Mouse (Mus musculus) natural killer cell, adult 2 months (primary cell): ENCODE data around the gene Krtap4-1.
"Not testable (repeated sequence)": the region's sequence is repeated elsewhere in the genome, so short reads cannot be mapped to it uniquely, and the experiment has no call there.

Source experiments
- DNase-seq, 2 experiments: peaks; one replicate each; pipeline ENCODE4 v3.0.0; 2022; ENCODE audit warnings: low spot score in 2 of 2

The Krtap4-1 gene

DNA sequence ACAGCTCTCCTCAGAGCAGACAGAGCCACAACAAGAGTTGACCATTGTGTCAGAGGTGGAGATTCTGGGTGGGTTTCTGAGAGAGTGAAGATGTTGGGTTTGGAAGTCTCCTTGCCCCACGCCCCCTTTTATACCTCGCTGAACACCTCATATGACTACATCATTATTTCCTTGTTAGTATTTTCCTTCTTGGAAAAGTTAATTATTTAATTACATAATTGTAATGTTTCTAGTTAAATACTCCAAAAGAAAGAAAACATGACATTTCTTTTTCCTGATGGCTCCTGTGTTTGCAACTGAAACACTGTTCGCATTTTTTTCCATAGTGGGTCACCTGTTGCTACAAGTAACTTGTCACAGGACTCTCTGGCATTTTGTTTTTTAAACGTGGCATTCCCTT, at the start of gene Krtap4-1:
Krtap4-1 (minus strand) TSS at position 101 of the 400 bp plus-strand sequence.
- no peak for DNase-seq

DNA sequence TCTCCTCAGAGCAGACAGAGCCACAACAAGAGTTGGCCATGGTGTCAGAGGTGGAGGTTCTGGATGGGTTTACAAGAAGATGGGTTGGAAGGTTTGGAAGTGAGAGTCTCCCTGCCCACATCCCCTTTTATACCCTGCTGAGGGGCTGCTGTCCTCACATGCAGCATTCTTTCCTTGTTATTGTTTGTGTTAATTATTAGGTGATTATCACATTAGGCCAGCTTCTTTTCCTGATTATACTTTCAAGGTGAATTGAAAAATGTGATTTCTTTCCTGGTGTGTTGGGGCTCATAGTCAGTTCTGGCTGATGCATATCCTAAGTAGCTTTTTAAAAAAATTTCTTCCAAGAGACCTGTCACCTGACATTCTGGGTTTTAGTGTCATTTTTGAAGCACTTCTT, 37.8 kb upstream of the Krtap4-1 start, which contains the start of gene Krtap4-6:
Krtap4-6 (minus strand) TSS at position 101 of the 400 bp plus-strand sequence.
- no peak for DNase-seq

DNA sequence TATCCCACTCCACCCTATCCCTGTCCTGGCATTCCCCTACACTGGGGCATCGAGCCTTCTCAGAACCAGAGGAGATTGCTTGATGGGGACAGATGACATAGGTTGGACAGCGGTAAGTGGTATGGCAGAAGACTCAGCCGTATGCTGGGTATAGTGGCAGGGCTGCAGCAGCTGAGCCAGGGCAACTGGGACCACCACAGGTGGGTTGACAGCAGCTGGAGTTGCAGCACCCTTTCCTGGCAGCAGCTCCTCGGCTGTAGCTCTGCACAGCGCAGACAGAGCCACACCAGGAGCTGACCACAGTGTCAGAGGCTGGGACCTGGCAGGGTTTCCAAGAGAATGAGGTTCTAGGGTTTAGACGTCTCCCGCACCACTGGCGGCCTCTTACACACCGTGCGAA, 34.8 kb upstream of the Krtap4-1 start:
- no peak for DNase-seq

DNA sequence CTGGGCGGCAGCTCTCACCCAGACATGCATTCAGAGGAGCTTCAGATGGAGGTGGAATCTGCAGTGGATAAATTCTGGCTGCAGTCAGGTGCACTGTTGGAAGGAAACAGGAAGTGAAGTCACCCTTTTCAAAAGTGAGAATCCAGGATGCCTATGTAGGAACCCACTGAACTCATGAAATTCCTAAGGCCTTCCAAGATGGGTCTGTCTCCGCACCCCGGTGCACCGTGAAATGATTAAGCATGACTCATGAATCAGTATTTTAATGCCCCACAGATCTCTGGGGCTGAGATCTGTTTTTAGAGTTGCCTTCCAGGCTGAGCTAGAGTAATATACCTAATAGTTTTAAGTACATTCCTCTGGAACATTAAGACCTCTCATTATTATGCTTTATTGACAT, 31.2 kb upstream of the Krtap4-1 start:
- no peak for DNase-seq

DNA sequence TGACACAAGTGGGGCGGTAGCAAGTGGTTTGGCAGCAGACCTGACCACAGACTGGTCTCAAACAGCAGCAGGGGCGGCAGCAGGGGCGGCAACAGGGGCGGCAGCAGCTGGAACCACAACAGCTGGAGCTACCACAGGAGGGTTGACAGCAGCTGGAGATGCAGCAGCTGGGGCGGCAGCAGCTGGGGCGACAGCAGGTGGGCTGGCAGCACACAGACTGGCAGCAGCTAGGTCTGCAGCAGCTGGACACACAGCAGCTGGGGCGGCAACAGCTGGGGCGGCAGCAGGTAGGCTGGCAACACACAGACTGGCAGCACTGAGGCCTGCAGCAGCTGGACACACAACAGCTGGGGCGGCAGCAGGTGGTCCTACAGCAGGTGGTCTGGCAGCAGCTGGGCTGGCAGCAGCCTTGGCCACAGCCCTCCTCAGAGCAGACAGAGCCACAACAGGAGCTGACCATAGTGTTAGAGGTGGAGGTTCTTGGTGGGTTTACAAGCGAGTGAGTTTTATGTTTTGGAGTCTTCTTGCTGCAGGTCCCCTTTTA, 30.5 kb upstream of the Krtap4-1 start, which contains the start of gene Gm11563:
Gm11563 (minus strand) TSS at position 494 of the 544 bp plus-strand sequence.
- DNase-seq, result not testable (repeated sequence)

DNA sequence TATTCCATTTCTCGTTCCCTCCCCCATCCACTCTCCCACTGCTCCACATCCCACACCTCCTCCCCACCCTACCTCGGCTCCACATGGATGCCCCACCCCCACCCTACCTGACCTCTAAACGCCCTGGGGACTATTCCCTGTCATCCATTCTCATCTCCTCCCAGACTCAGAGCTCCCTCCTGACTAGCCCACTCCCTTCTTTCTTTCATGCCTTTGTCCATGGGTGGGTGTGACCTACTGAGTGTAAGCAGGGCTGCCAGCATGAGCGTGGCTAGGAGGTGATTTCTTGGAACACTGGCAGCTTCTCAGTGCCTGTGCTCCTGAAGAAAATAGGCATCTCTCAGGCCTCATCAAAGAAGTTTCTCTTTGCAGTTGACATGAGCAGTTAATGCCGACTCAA, 29.0 kb upstream of the Krtap4-1 start:
- no peak for DNase-seq

DNA sequence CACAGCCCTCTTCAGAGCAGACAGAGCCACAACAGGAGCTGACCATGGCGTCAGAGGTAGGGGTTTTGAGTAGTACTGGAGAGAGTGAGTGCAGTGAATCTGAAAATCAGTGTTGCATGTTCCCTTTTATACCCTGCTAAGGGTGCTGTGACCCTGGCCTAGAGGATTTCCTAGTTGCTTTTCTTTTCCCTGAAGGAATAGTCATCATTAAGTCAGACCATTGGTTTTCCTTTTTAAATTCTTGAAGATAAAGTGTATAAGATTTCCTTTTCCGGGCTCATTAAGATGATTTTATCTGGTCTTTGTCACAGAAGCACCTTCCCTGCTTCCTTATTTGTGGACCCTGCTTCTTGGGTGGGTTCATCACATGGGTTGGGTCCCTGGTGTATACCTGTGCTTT, 22.1 kb upstream of the Krtap4-1 start, which contains the start of gene Gm11555:
Gm11555 (minus strand) TSS at position 101 of the 400 bp plus-strand sequence.
- no peak for DNase-seq

DNA sequence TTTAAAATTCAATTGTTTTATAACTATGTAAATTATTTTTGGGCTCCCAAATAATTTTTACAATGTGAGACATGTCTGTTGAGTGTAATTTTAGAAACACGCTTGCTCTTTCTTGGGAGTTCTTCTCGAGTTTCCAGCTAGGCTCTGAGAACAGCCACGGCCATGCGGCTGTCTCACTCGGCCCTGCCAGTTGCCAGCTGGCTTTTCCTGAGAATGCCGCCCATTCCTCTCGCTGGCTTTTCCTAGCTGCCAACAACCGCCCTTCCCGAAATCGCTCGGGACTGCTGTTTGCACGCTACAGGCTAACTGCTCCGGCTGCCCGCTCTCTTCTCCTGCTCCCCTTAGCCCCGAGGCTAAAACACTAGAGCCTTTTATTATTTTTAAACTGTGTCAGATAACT, 18.4 kb upstream of the Krtap4-1 start:
- DNase-seq, result no peak

DNA sequence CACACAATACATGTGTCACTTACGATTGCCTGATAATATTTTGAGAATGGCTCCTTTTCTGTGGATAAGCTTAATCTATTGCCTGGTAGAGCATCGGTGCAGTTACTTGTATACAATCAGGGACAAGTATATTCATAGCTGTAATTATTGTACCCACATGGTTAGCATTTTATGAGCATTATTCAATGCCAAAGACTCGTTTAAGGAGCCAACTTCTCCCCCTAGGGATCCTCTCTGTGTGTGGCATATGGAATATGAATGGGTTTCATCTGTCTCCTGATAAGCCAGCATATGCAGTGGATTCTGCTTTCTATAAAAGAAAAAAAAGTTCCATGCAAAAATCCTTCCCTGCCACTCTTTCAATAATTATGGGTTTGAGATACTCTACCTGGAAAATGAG, 16.3 kb upstream of the Krtap4-1 start:
- no peak for DNase-seq

DNA sequence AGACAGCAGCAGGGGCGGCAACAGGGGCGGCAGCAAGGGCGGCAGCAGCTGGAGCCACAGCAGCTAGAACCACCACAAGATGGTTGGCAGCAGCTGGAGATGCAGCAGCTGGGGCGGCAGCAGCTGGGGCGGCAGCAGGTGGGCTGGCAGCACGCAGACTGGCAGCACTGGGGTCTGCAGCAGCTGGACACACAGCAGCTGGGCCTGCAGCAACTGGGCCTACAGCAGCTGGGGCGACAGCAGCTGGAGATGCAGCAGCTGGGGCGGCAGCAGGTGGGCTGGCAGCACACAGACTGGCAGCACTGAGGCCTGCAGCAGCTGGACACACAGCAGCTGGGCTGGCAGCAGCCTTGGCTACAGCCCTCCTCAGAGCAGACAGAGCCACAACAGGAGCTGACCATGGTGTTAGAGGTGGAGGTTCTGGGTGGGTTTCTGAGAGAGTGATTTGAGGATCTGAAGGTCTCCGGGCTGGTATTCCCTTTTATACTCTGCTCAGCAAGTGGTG, 15.6 kb upstream of the Krtap4-1 start, which contains the start of gene Krtap4-7:
Krtap4-7 (minus strand) TSS at position 455 of the 505 bp plus-strand sequence.
- DNase-seq, result not testable (repeated sequence)

DNA sequence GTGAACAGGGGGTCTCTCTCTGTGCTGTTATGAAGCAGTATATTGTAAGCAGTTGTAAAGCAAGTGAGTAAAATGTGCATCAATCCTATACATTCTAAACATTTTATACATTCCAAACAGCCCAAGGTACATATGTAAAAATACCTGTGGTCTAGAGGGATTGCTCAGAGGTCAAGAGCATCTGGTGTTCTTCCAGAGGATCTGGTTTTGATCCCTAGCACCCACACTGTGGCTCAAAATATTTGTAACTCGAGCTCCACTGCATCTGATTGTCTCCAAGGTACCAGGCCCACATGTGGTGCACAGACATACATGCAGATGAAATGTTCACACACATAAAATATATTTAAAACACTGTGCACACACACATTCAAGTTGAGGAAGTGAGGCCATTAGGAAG, 12.9 kb upstream of the Krtap4-1 start:
- no peak for DNase-seq

DNA sequence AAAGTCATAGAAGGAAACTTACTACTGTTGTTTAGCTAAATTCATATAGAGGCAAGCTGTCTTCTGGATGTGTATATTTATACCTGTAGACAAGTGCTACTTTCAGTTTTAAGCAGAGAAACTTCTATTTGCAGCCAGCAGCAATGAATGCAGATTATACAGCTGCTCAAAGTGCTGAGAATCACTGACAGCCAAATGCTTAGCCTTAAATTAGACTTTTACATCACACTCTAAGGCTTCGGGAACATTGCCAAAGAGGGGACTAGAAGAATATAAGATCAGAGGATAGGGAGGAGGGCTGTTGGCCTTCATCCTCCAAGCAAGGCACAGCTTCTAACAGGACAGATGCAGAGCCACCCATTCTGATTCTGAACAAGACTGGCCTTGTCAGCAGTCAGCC, 9.0 kb upstream of the Krtap4-1 start:
- no peak for DNase-seq

DNA sequence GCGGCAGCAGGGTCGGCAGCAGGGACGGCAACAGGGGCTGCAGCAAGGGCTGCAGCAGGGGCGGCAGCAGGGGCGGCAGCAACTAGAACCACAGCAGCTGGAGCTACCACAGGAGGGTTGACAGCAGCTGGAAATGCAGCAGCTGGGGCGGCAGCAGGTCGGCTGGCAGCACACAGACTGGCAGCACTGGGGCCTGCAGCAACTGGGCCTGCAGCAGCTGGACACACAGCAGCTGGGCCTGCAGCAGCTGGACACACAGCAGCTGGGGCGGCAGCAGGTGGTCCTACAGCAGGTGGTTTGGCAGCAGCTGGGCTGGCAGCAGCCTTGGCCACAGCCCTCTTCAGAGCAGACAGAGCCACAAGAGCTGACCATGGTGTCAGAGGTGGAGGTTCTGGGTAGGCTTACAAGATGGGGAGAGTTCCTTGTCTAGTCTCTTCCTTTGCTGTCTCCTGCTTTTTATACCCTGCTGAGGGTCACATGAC, 6.7 kb upstream of the Krtap4-1 start, which contains the start of gene Krtap4-2:
Krtap4-2 (minus strand) TSS at position 432 of the 482 bp plus-strand sequence.
- DNase-seq, result no peak

DNA sequence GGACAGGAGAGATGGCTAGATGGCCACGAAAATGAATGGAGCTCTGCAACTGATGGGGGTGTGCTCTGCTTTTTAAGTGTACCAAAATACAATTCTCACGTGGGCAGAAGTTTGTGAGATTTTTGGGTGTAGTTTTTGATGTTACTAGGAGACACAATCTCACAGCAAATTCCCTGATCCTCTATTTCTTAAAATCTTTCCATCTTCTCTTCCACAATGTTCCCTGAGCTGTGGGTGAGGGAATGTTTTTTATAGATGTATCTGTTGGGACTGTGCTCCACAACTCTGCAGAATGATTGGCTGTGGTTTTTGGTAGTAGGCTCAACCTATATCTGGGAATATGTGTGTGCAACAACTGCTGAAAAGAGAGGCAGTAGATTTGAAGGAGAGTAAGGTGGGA, 5.3 kb upstream of the Krtap4-1 start:
- no peak for DNase-seq

DNA sequence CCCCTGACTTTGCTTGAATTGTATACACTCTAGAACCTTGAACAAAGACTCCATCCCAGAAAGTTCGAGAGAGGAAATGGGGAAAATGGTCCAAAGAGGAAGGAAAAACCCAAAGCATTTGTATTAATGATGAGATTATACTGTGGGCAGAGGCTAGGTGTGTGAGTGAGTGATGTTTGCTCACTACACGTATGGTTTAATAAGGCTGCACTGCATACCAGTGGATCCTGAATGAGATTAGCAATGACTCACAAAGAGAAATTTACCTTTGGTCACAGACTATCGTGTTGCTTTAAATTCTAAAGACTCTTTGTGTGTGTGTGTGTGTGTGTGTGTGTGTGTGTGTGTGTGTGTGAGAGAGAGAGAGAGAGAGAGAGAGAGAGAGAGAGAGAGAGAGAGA, 2.9 kb upstream of the Krtap4-1 start:
- DNase-seq, result no peak

DNA sequence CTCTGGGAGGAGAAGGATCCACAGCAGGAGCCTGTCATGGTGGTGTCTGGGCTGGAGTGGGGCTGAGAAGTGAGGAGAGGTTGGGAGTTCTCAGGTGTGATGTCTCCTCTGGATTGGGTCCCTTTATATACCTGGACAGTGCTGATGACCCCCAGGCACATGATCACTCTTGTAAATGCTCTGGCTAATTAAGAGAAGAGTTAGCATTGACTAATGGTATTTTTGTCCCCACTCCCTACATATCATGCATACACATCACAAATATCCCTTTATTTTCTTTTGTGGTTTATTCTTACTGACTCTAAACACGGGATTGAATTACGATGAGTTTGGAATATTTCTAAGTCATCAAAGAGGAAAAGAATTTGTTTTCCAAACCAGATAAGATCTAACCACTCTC, 7.7 kb downstream of the Krtap4-1 start, which contains the start of gene Gm11562:
Gm11562 (minus strand) TSS at position 101 of the 400 bp plus-strand sequence.
- no peak for DNase-seq

DNA sequence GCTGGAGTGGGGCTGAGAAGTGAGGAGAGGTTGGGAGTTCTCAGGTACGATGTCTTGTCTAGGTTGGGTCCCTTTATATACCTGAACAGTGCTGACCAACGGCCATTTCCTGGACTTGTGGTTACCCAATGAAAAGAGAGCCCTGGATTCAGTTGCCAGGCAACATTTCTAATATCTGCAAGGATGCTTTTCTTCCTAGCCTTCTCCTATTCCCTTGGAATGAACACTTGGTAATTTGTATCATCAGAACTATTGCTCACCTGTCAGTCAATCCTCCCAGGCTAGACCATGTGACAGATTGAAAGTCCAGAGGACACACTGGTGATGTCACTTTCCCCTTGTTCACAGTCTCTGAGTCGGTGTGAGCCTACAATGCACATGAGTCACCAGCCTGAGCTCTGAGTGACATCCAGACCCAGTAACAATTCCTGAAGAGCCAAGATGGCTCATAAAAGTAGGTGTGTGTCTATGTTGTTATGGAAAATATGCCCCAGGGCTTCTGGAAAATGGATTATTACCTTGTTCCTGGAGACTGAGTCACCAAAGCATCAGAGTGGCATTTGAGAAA, 13.2 kb downstream of the Krtap4-1 start, which contains the start of gene Krtap2-4:
Krtap2-4 (minus strand) TSS at position 51 of the 568 bp plus-strand sequence.
- DNase-seq, result no peak

DNA sequence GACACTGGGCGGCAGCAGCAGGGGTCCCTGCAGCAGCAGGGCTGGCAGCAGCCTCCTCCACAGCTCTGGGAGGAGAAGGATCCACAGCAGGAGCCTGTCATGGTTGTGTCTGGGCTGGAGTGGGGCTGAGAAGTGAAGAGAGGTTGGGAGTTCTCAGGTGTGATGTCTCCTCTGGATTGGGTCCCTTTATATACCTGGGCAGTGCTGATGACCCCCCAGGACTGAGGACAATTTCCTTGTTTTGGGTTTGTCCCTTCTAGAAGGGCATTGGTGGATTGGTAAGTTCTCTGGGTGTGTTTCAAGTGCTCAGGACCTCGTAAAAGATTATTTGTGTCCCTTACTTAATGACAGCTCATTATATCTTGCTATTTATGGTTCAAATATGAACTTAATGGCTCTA, 17.9 kb downstream of the Krtap4-1 start, which contains the start of gene Gm11937:
Gm11937 (minus strand) TSS at position 101 of the 400 bp plus-strand sequence.
- not testable (repeated sequence) for DNase-seq

DNA sequence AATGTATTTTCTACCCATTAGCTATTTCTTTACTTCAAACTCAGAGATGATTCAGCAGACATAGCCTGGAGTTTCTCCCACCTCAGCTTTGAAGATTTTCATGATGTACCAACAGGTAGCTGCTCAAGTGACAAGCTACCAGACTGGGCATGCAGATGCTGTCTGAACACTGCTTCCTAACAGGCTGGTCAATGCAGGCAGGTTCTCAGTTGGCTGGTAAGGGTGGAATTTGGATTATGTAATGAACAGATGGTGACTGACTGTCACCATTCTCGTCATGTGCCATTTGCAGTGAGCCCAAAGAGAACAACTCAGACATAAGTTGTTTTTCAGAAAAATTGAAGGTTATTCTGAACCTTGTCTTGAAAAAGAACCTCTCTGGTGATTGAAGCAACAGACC, 18.9 kb downstream of the Krtap4-1 start:
- DNase-seq, result no peak

DNA sequence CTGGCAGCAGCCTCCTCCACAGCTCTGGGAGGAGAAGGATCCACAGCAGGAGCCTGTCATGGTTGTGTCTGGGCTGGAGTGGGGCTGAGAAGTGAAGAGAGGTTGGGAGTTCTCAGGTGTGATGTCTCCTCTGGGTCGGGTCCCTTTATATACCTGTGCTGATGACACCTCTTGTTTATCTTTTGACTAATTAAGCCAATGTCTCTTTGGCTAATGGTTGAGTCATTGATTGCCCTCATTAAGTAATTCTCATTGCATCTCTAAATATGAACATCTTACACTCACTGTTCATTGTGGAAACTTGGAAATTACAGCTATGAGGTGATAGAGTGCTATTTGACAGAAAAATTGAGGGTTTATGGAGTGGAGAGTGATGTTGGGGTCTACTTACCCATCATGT, 24.8 kb downstream of the Krtap4-1 start, which contains the start of gene Gm11938:
Gm11938 (minus strand) TSS at position 101 of the 400 bp plus-strand sequence.
- not testable (repeated sequence) for DNase-seq

DNA sequence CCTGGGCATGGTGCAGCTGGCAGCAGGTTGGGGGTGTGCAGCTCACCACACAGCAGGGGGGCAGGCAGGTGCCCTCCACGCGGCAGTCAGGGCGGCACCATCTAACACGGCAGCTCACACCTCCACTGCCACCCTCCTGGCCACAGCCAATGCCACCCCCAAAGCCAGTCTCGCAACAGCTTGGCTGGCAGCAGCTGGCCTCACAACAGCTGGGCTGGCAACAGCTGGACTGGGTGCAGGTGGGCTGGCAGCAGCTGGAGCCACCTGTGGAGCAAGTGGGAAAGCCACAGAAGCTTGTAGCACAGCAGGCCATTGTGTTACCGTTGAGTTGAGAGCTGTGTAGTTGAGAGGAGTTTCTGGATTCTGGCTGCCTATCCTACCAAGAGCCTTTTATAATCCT, 30.3 kb downstream of the Krtap4-1 start, which contains the start of gene Krtap9-3:
Krtap9-3 (minus strand) TSS at position 364 of the 400 bp plus-strand sequence.
- DNase-seq, result not testable (repeated sequence)

DNA sequence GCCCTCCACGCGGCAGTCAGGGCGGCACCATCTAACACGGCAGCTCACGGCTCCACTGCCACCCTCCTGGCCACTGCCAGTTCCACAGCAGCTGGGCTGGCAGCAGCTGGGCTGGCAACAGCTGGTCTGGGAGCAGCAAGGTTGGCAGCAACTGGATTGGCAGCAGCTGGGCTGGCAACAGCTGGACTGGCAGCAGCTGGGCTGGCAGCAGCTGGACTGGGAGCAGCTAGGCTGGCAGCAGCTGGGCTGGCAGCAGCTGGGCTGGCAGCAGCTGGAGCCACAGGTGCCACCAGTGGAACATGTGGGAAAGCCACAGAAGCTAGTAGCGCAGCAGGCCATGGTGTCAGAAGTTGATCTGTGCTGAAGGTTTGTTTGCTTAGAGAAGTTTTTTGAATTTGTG, 37.1 kb downstream of the Krtap4-1 start, which contains the start of gene Krtap1-3:
Krtap1-3 (minus strand) TSS at position 359 of the 400 bp plus-strand sequence.
- no peak for DNase-seq
